Mouse (Mus musculus): ENCODE data around the gene Ifi27l2b. TPM values are rescaled to one million over a fixed set of nuclear protein-coding genes. Genes with fewer than 3 reads are reported as not detected.

The Ifi27l2b gene
- polyA plus RNA-seq, 1 experiment from 2014 or later = not detected

GRCm38 (mm10) chr12:103433430-103433829 is 23.6 kb downstream of the Ifi27l2b start:
- Histone ChIP-seq H3K4me3 (replicated peaks; ENCODE audit: low read depth, low read length) (no peak overlapping the region), H3K27ac (peak overlapping the region; percentile 85; the same call in 1 of the 2 replicates), H3K36me3 (ENCODE audit: insufficient read depth, low read length) (0 out of 2 replicates have a peak, but pooled peaks cover 4% of the 10 kb centered on the region), H3K9ac (ENCODE audit: low read depth, low read length) (no peak overlapping the region), H3K4me2 (ENCODE audit: low read length) (no peak overlapping the region), H3K9me3 (replicated peaks; ENCODE audit: low read length) (no peaks in the 10 kb centered on the region), H3K4me1 (replicated peaks; ENCODE audit: insufficient read depth, low read length) (no peaks in the 10 kb centered on the region), H3K27me3 (ENCODE audit: insufficient read depth, low read length) (no peaks in the 10 kb centered on the region)
- DNase-seq (ENCODE audit: low spot score) (no peak), ATAC-seq (replicated peaks; ENCODE audit: low FRiP score, low read depth) (no peak)
- 77% methylated on average over 2 of the region's 2 CpGs for WGBS
- TF ChIP-seq CTCF (IDR thresholded peaks at IDR 0.05; ENCODE audit: low read depth) = no peak

GRCm38 (mm10) chr12:103426710-103427109 is 30.3 kb downstream of the Ifi27l2b start:
- Histone ChIP-seq H3K27ac (no peak overlapping the region), H3K4me1 (replicated peaks; ENCODE audit: insufficient read depth, low read length) (0 out of 2 replicates have a peak, but pooled peaks cover under 1% of the 10 kb centered on the region), H3K27me3 (ENCODE audit: insufficient read depth, low read length) (no peaks in the 10 kb centered on the region), H3K4me3 (replicated peaks; ENCODE audit: low read depth, low read length) (no peak overlapping the region), H3K9ac (ENCODE audit: low read depth, low read length) (no peak overlapping the region), H3K4me2 (ENCODE audit: low read length) (no peak overlapping the region), H3K9me3 (replicated peaks; ENCODE audit: low read length) (no peaks in the 10 kb centered on the region), H3K36me3 (ENCODE audit: insufficient read depth, low read length) (0 out of 2 replicates have a peak, but pooled peaks cover 8% of the 10 kb centered on the region)
- 93% methylated on average over 7 of the region's 7 CpGs for WGBS
- peak; percentile 18; the same call in 1 of the 2 replicates for TF ChIP-seq CTCF (IDR thresholded peaks at IDR 0.05; ENCODE audit: low read depth)
- no peak for DNase-seq (ENCODE audit: low spot score)
- no peak for ATAC-seq (replicated peaks; ENCODE audit: low FRiP score, low read depth)

GRCm38 (mm10) chr12:103425729-103426470 is 31.1 kb downstream of the Ifi27l2b start, which contains the start of gene Ddx24:
TSS of gene Ddx24 (minus strand) at chr12:103425830.
- peak; percentile 91 for TF ChIP-seq CTCF (IDR thresholded peaks at IDR 0.05; ENCODE audit: low read depth)
- 0 out of 2 replicates have a peak, but pooled peaks cover 6% of the 10 kb centered on the region for H3K4me1 ChIP-seq (replicated peaks; ENCODE audit: insufficient read depth, low read length)
- peak within 1 kb of the TSS; percentile 42; the same call in 1 of the 2 replicates for H3K27ac ChIP-seq
- H3K27me3 ChIP-seq (ENCODE audit: insufficient read depth, low read length) = no peaks in the 10 kb centered on the region
- no peaks in the 10 kb centered on the region for H3K9me3 ChIP-seq (replicated peaks; ENCODE audit: low read length)
- H3K4me3 ChIP-seq (replicated peaks; ENCODE audit: low read depth, low read length) = peak within 1 kb of the TSS; percentile 96
- 2% methylated on average over 33 of the region's 33 CpGs for WGBS
- H3K4me2 ChIP-seq (ENCODE audit: low read length) = peak within 1 kb of the TSS; percentile 87
- DNase-seq (ENCODE audit: low spot score) = peak; percentile 100
- 0 out of 2 replicates have a peak, but pooled peaks cover 12% of the 10 kb centered on the region for H3K36me3 ChIP-seq (ENCODE audit: insufficient read depth, low read length)
- peak within 1 kb of the TSS; percentile 89 for H3K9ac ChIP-seq (ENCODE audit: low read depth, low read length)
- peak; percentile 99 for ATAC-seq (replicated peaks; ENCODE audit: low FRiP score, low read depth)

GRCm38 (mm10) chr12:103425016-103425728 is 31.9 kb downstream of the Ifi27l2b start:
- TF ChIP-seq CTCF (IDR thresholded peaks at IDR 0.05; ENCODE audit: low read depth) = no peak
- H3K4me2 ChIP-seq (ENCODE audit: low read length) = peak overlapping the region; percentile 87
- H3K27ac ChIP-seq = no peak overlapping the region
- ATAC-seq (replicated peaks; ENCODE audit: low FRiP score, low read depth) = peak; percentile 14; the same call in 1 of the 2 replicates
- peak overlapping the region; percentile 89 for H3K9ac ChIP-seq (ENCODE audit: low read depth, low read length)
- no peak for DNase-seq (ENCODE audit: low spot score)
- 0 out of 2 replicates have a peak, but pooled peaks cover 12% of the 10 kb centered on the region for H3K36me3 ChIP-seq (ENCODE audit: insufficient read depth, low read length)
- 10% methylated on average over 33 of the region's 33 CpGs for WGBS
- peak overlapping the region; percentile 96 for H3K4me3 ChIP-seq (replicated peaks; ENCODE audit: low read depth, low read length)
- H3K9me3 ChIP-seq (replicated peaks; ENCODE audit: low read length) = no peaks in the 10 kb centered on the region
- no peaks in the 10 kb centered on the region for H3K27me3 ChIP-seq (ENCODE audit: insufficient read depth, low read length)
- H3K4me1 ChIP-seq (replicated peaks; ENCODE audit: insufficient read depth, low read length) = 0 out of 2 replicates have a peak, but pooled peaks cover 6% of the 10 kb centered on the region

- Histone ChIP-seq H3K27ac (no peak overlapping the region), H3K27me3 (ENCODE audit: insufficient read depth, low read length) (no peaks in the 10 kb centered on the region), H3K36me3 (ENCODE audit: insufficient read depth, low read length) (peaks cover 70% of the 10 kb centered on the region), H3K9me3 (replicated peaks; ENCODE audit: low read length) (no peaks in the 10 kb centered on the region), H3K4me2 (ENCODE audit: low read length) (no peak overlapping the region), H3K4me3 (replicated peaks; ENCODE audit: low read depth, low read length) (no peak overlapping the region), H3K4me1 (replicated peaks; ENCODE audit: insufficient read depth, low read length) (no peaks in the 10 kb centered on the region), H3K9ac (ENCODE audit: low read depth, low read length) (no peak overlapping the region)
- DNase-seq (ENCODE audit: low spot score) (no peak), ATAC-seq (replicated peaks; ENCODE audit: low FRiP score, low read depth) (no peak)
- WGBS = 90% methylated on average over 10 of the region's 10 CpGs
- no peak for TF ChIP-seq CTCF (IDR thresholded peaks at IDR 0.05; ENCODE audit: low read depth)
Measured at GRCm38 (mm10) chr12:103408144-103408543, 48.9 kb downstream of the Ifi27l2b start.

- no peak within 1 kb of the TSS for H3K27ac ChIP-seq
- no peaks in the 10 kb centered on the region for H3K9me3 ChIP-seq (replicated peaks; ENCODE audit: low read length)
- TF ChIP-seq CTCF (IDR thresholded peaks at IDR 0.05; ENCODE audit: low read depth) = no peak
- H3K27me3 ChIP-seq (ENCODE audit: insufficient read depth, low read length) = no peaks in the 10 kb centered on the region
- no peaks in the 10 kb centered on the region for H3K4me1 ChIP-seq (replicated peaks; ENCODE audit: insufficient read depth, low read length)
- no peak within 1 kb of the TSS for H3K4me3 ChIP-seq (replicated peaks; ENCODE audit: low read depth, low read length)
- no peak within 1 kb of the TSS for H3K4me2 ChIP-seq (ENCODE audit: low read length)
- H3K9ac ChIP-seq (ENCODE audit: low read depth, low read length) = no peak within 1 kb of the TSS
- ATAC-seq (replicated peaks; ENCODE audit: low FRiP score, low read depth) (no peak), DNase-seq (ENCODE audit: low spot score) (no peak)
- peaks cover 68% of the 10 kb centered on the region for H3K36me3 ChIP-seq (ENCODE audit: insufficient read depth, low read length)
- 92% methylated on average over 4 of the region's 4 CpGs for WGBS
Measured at GRCm38 (mm10) chr12:103407720-103408119, 49.3 kb downstream of the Ifi27l2b start, which contains the start of gene 9330161L09Rik. TSS of gene 9330161L09Rik (minus strand) at chr12:103407820.
